Mouse (Mus musculus): ENCODE results near the gene Gm12258.

Gene Gm12258

GRCm38 (mm10) chr11:58901080-58901479 is 54.1 kb downstream of the Gm12258 start:
- no peak for DNase-seq (ENCODE audit: low read depth, low spot score)

GRCm38 (mm10) chr11:58903511-58904409 is 56.8 kb downstream of the Gm12258 start, which contains the start of gene Zfp39:
Gene Zfp39, minus strand, starts transcription at chr11:58904225.
- DNase-seq (ENCODE audit: low read depth, low spot score), result peak; percentile 91

GRCm38 (mm10) chr11:58904410-58904718 is 57.4 kb downstream of the Gm12258 start:
- DNase-seq (ENCODE audit: low read depth, low spot score), result no peak

GRCm38 (mm10) chr11:58904838-58905237 is 57.9 kb downstream of the Gm12258 start:
- peak; percentile 70 for DNase-seq (ENCODE audit: low read depth, low spot score)
